Mouse (Mus musculus): ENCODE results near the gene Olfr1176.

The Olfr1176 gene

GRCm38 (mm10) chr2:88336421-88336820 is at the start of gene Olfr1176:
Gene Olfr1176 (plus strand): TSS chr2:88336721.
- DNase-seq (ENCODE audit: low spot score in 2 of 2): no peak

- DNase-seq (ENCODE audit: low spot score in 2 of 2): no peak
These were observed 21.5 kb upstream of the Olfr1176 start, which contains the start of gene Olfr1174-ps for GRCm38 (mm10) chr2:88315035-88315434. Gene Olfr1174-ps (minus strand): TSS chr2:88315135.

- DNase-seq (ENCODE audit: low spot score in 2 of 2): no peak
These were observed 9.4 kb upstream of the Olfr1176 start, which contains the start of gene Olfr1175-ps for GRCm38 (mm10) chr2:88327115-88327514. Gene Olfr1175-ps (minus strand): TSS chr2:88327215.

- no peak for DNase-seq (ENCODE audit: low spot score in 2 of 2)
These were observed 9.9 kb downstream of the Olfr1176 start, which contains the start of gene Olfr1177-ps for GRCm38 (mm10) chr2:88346392-88346791. Gene Olfr1177-ps (minus strand): TSS chr2:88346492.

- DNase-seq (ENCODE audit: low spot score in 2 of 2): no peak
These were observed 19.8 kb downstream of the Olfr1176 start for GRCm38 (mm10) chr2:88356304-88356703.

- DNase-seq (ENCODE audit: low spot score in 2 of 2): no peak
These were observed 50.2 kb downstream of the Olfr1176 start, which contains the start of gene Olfr1178 for GRCm38 (mm10) chr2:88386762-88387161. Gene Olfr1178 (plus strand): TSS chr2:88387062.

All from right cerebral cortex, postnatal 36 days (tissue).